Mouse (Mus musculus) forebrain, postnatal 0 days (tissue): ENCODE measurements around the gene Pam. TPM values are rescaled to one million over a fixed set of nuclear protein-coding genes. Genes with fewer than 3 reads are reported as not detected.

ENCODE experiments used
- ATAC-seq: fragments of 200-750 bp; cut with Nextera tagmentation; 2 replicates; pipeline ENCODE4 v1.8.0; 2017; ENCODE audit warnings: mild to moderate bottlenecking, moderate library complexity
- DNase-seq: peaks from one replicate; pipeline ENCODE4 v3.0.0-alpha.2; 2015
- H3K27ac ChIP-seq: fragments of 300-500 bp; sonication (generic); 2 replicates; pipeline ENCODE4 v1.5.1; 2014; ENCODE audit warnings: low read depth, mild to moderate bottlenecking, antibody characterized with exemption, low read length, moderate library complexity, mixed read lengths
- H3K27me3 ChIP-seq: fragments of 300-500 bp; sonication (generic); 2 replicates; pipeline ENCODE4 v1.6.1; 2014; ENCODE audit warnings: mild to moderate bottlenecking, low read length, mixed read lengths; ENCODE audit not compliant: insufficient read depth
- H3K36me3 ChIP-seq: fragments of 300-500 bp; sonication (generic); 2 replicates; pipeline ENCODE4 v1.6.1; 2014; ENCODE audit warnings: mild to moderate bottlenecking, moderate library complexity; ENCODE audit not compliant: insufficient read depth
- H3K4me1 ChIP-seq: fragments of 300-500 bp; sonication (generic); 2 replicates; pipeline ENCODE4 v1.6.1; 2014; ENCODE audit warnings: antibody characterized with exemption; ENCODE audit not compliant: insufficient read depth
- H3K4me2 ChIP-seq: fragments of 300-500 bp; sonication (generic); 2 replicates; pipeline ENCODE4 v1.6.1; 2014; ENCODE audit warnings: low read depth, mild to moderate bottlenecking, moderate library complexity
- H3K4me3 ChIP-seq: fragments of 300-500 bp; sonication (generic); 2 replicates; pipeline ENCODE4 v1.5.1; 2014; ENCODE audit warnings: low read depth, low read length, mixed read lengths
- H3K9ac ChIP-seq: fragments of 300-500 bp; sonication (generic); 2 replicates; pipeline ENCODE4 v1.6.1; 2014; ENCODE audit warnings: mild to moderate bottlenecking
- H3K9me3 ChIP-seq: fragments of 300-500 bp; sonication (generic); 2 replicates; pipeline ENCODE4 v1.6.1; 2016; ENCODE audit warnings: low read length
- CTCF ChIP-seq: sonication (generic); IDR thresholded peaks from 2 replicates; pipeline ENCODE4 v1.5.1; 2016; ENCODE audit warnings: antibody characterized with exemption, control low read depth, low read depth
- WGBS: fragments of 180-500 bp; shearing (Covaris S2); extraction: QIAGEN DNeasy Blood & Tissue Kit; methylation state at CpG from one replicate; pipeline ENCODE4 v1.1.7; 2014; 5-methylcytosine and 5-hydroxymethylcytosine counted together
- polyA plus RNA-seq: library from polyadenylated mRNA; unstranded; fragments of >200 nt; fragmentation: Nextera tagmentation; extraction: Ambion mirVana; gene quantifications from 2 replicates; pipeline ENCODE4 v1.2.1, GENCODE M21; 2015
- total RNA-seq: library from RNA; depleted of rRNA; stranded (reverse); fragments of >200 nt; gene quantifications from 2 replicates; pipeline ENCODE4 v1.2.3, GENCODE M21; 2014

The Pam gene
- total and polyA plus RNA-seq, 2 experiments from 2014 or later: 43.7 to 93.3 TPM

GRCm38 (mm10) chr1:97802207-97802902, 293.1 kb downstream of the Pam start:
- no peak overlapping the region for H3K27ac ChIP-seq
- no peaks in the 10 kb centered on the region for H3K36me3 ChIP-seq
- no peaks in the 10 kb centered on the region for H3K27me3 ChIP-seq
- DNase-seq: peak; percentile 21
- peak; percentile 68 for TF ChIP-seq CTCF
- no peak overlapping the region for H3K4me3 ChIP-seq
- 25% methylated on average over 4 of the region's 4 CpGs for WGBS
- no peak overlapping the region for H3K9ac ChIP-seq
- H3K4me2 ChIP-seq: no peak overlapping the region
- 0 out of 2 replicates have a peak, but pooled peaks cover 3% of the 10 kb centered on the region for H3K9me3 ChIP-seq
- H3K4me1 ChIP-seq: no peaks in the 10 kb centered on the region
- no peak for ATAC-seq

- H3K4me3 ChIP-seq: no peak overlapping the region
These were observed 299.5 kb downstream of the Pam start for GRCm38 (mm10) chr1:97795936-97796335.

GRCm38 (mm10) chr1:97794110-97794509, 301.3 kb downstream of the Pam start:
- Histone ChIP-seq H3K9me3 (no peaks in the 10 kb centered on the region), H3K9ac (no peak overlapping the region), H3K4me1 (no peaks in the 10 kb centered on the region), H3K27me3 (no peaks in the 10 kb centered on the region), H3K36me3 (no peaks in the 10 kb centered on the region), H3K4me2 (no peak overlapping the region), H3K27ac (no peak overlapping the region), H3K4me3 (no peak overlapping the region)
- ATAC-seq (no peak), DNase-seq (no peak)
- no peak for TF ChIP-seq CTCF
- WGBS: 82% methylated on average over 3 of the region's 3 CpGs

More at GRCm38 (mm10) chr1:97795936-97796335, 299.5 kb downstream of the Pam start:
- H3K4me2 ChIP-seq: no peak overlapping the region
- WGBS: 91% methylated on average over 9 of the region's 9 CpGs
- TF ChIP-seq CTCF: no peak
- ATAC-seq (no peak), DNase-seq (no peak)
- H3K27me3 ChIP-seq: no peaks in the 10 kb centered on the region
- H3K9ac ChIP-seq: no peak overlapping the region
- no peaks in the 10 kb centered on the region for H3K36me3 ChIP-seq
- no peaks in the 10 kb centered on the region for H3K4me1 ChIP-seq
- 0 out of 2 replicates have a peak, but pooled peaks cover 3% of the 10 kb centered on the region for H3K9me3 ChIP-seq
- no peak overlapping the region for H3K27ac ChIP-seq

GRCm38 (mm10) chr1:97788490-97788889, 307.0 kb downstream of the Pam start:
- no peak for DNase-seq

GRCm38 (mm10) chr1:97787674-97788073, 307.8 kb downstream of the Pam start:
- Histone ChIP-seq H3K4me3 (no peak overlapping the region), H3K27ac (no peak overlapping the region), H3K9ac (no peak overlapping the region), H3K4me2 (no peak overlapping the region), H3K27me3 (no peaks in the 10 kb centered on the region), H3K36me3 (no peaks in the 10 kb centered on the region), H3K4me1 (no peaks in the 10 kb centered on the region), H3K9me3 (no peaks in the 10 kb centered on the region)
- no peak for TF ChIP-seq CTCF
- WGBS: 90% methylated on average over 3 of the region's 3 CpGs
- ATAC-seq (no peak), DNase-seq (no peak)

More at GRCm38 (mm10) chr1:97788490-97788889, 307.0 kb downstream of the Pam start:
- no peak for ATAC-seq
- H3K4me2 ChIP-seq: no peak overlapping the region
- no peak overlapping the region for H3K4me3 ChIP-seq
- H3K36me3 ChIP-seq: no peaks in the 10 kb centered on the region
- WGBS: 70% methylated on average over 2 of the region's 2 CpGs
- H3K4me1 ChIP-seq: no peaks in the 10 kb centered on the region
- no peak for TF ChIP-seq CTCF
- no peak overlapping the region for H3K27ac ChIP-seq
- no peaks in the 10 kb centered on the region for H3K27me3 ChIP-seq
- H3K9me3 ChIP-seq: no peaks in the 10 kb centered on the region
- no peak overlapping the region for H3K9ac ChIP-seq

- H3K4me1 ChIP-seq: no peaks in the 10 kb centered on the region
- no peaks in the 10 kb centered on the region for H3K9me3 ChIP-seq
- ATAC-seq (no peak), DNase-seq (no peak)
- H3K36me3 ChIP-seq: no peaks in the 10 kb centered on the region
- no peak for TF ChIP-seq CTCF
- H3K4me3 ChIP-seq: no peak overlapping the region
- no peak overlapping the region for H3K4me2 ChIP-seq
- H3K27ac ChIP-seq: no peak overlapping the region
- no peak overlapping the region for H3K9ac ChIP-seq
- 93% methylated on average over 11 of the region's 11 CpGs for WGBS
- H3K27me3 ChIP-seq: no peaks in the 10 kb centered on the region
These were observed 309.6 kb downstream of the Pam start for GRCm38 (mm10) chr1:97785685-97786393.

- no peaks in the 10 kb centered on the region for H3K27me3 ChIP-seq
- H3K9ac ChIP-seq: no peak overlapping the region
- H3K27ac ChIP-seq: no peak overlapping the region
- H3K4me2 ChIP-seq: no peak overlapping the region
- H3K9me3 ChIP-seq: no peaks in the 10 kb centered on the region
- ATAC-seq: no peak
- no peak overlapping the region for H3K4me3 ChIP-seq
- 81% methylated on average over 7 of the region's 7 CpGs for WGBS
- no peak for DNase-seq
- no peaks in the 10 kb centered on the region for H3K36me3 ChIP-seq
- 0 out of 2 replicates have a peak, but pooled peaks have one; percentile 22 for TF ChIP-seq CTCF
- H3K4me1 ChIP-seq: no peaks in the 10 kb centered on the region
These were observed 310.5 kb downstream of the Pam start for GRCm38 (mm10) chr1:97784928-97785327.
